Comparison of ENCODE assay signal across 9 mouse cellular contexts in the genomic region with DNA sequence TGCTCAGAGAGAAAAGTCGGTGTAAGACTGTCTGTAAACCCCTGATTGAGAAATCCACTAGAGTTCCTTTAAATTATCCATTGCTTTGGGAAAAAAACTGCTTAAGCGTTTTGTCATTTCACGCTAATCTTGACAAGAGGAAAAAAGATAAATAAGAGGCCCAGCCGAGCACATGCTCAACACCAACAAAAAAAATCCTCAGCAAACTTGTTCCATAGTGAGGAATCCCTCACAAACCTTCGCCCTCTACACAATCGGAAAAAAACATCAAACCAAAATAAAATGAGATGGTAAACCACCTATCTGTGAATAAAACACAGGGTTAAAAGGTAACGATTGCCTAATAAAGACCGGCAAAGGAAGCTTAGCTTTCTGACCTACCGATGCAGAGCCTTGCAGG. TPM values are rescaled to one million over a fixed set of nuclear protein-coding genes. Genes with fewer than 3 reads are reported as not detected.
DNase-seq lines count a peak whose midpoint lies in the region; ATAC-seq and TF ChIP-seq lines count a peak whose summit lies in the region.
"Had no signal": no experiment of that assay in that cellular context is flagged by ENCODE, and none has a peak within 500 bp of the region (broad histone marks: within the 10 kb centered on the region; RNA-seq: fewer than 3 reads in every experiment).

No protein-coding gene starts in this region.

- peak overlapping the region; percentile 80 for H3K9ac ChIP-seq in limb, embryonic 15.5 days

- H3K4me3 ChIP-seq in testis, adult 2 months (ENCODE audit: control insufficient read depth, low read depth, low read length) = peak overlapping the region; percentile 86; the same call in 1 of the 2 replicates
- H3K4me3 ChIP-seq in limb, embryonic 15.5 days = peak overlapping the region; percentile 80

- no peak for ATAC-seq in limb, embryonic 15.5 days (ENCODE audit: insufficient number of reproducible peaks, low FRiP score, low TSS enrichment, low read depth)
- no peak for ATAC-seq in megakaryocyte progenitor cell, adult 5-6 weeks (replicated peaks; ENCODE audit: poor library complexity)

- no peaks in the 10 kb centered on the region for H3K27me3 ChIP-seq in testis, adult 2 months (ENCODE audit: control insufficient read depth, insufficient read depth, low read length)
- no peaks in the 10 kb centered on the region for H3K27me3 ChIP-seq in limb, embryonic 15.5 days

- DNase-seq in embryo, embryonic 10.5 days (ENCODE audit: low spot score) = peak; percentile 34
- DNase-seq in embryo, embryonic 11 days = no peak
- DNase-seq in testis, postnatal 10 days (ENCODE audit: low spot score) = no peak
- no peak for DNase-seq in spleen, adult 12 weeks (ENCODE audit: low spot score)
- no peak for DNase-seq in T-cell, adult 2 months (ENCODE audit: low spot score)

- 12% methylated on average over 9 of the region's 9 CpGs for WGBS in limb, embryonic 15.5 days

- TF ChIP-seq POLR2A in testis, adult 2 months (IDR thresholded peaks at IDR 0.05; ENCODE audit: control insufficient read depth, low read depth, low read length) = no peak

- H3K27ac ChIP-seq in testis, adult 2 months (ENCODE audit: control insufficient read depth, insufficient read depth, low read depth, low read length) = no peak overlapping the region
- H3K27ac ChIP-seq in limb, embryonic 15.5 days = no peak overlapping the region

- H3K36me3 ChIP-seq in testis, adult 2 months (ENCODE audit: control insufficient read depth, insufficient read depth, low read length) = peaks cover 1% of the 10 kb centered on the region; the same call in 1 of the 2 replicates
- peaks cover 25% of the 10 kb centered on the region for H3K36me3 ChIP-seq in limb, embryonic 15.5 days

- H3K4me2 ChIP-seq in limb, embryonic 15.5 days = peak overlapping the region; percentile 61

- TF ChIP-seq CTCF in testis, adult 2 months (IDR thresholded peaks at IDR 0.05; ENCODE audit: control insufficient read depth, insufficient read depth, insufficient replicate concordance, low read depth, low read length) = no peak

- H3K9me3 ChIP-seq in limb, embryonic 15.5 days = no peaks in the 10 kb centered on the region

- peaks cover 4% of the 10 kb centered on the region for H3K4me1 ChIP-seq in testis, adult 2 months (ENCODE audit: control insufficient read depth, insufficient read depth, low read length)
- H3K4me1 ChIP-seq in limb, embryonic 15.5 days = peaks cover 9% of the 10 kb centered on the region

RNA-seq across cellular contexts. Expression of a gene that starts 1.1 kb away (rescaled TPM):
- 42.4 and 43.9 TPM in 2 replicates for polyA plus RNA-seq in testis, adult 2 months (2012; rRNA removed)
- polyA plus RNA-seq in limb, embryonic 15.5 days (2015; fragmentation: Nextera tagmentation; extraction: Ambion mirVana) = 51.2 and 52.1 TPM in 2 replicates
- total RNA-seq in megakaryocyte progenitor cell, adult 5-6 weeks (2015) = 88.9 and 102 TPM in 2 replicates
- total RNA-seq in megakaryocyte progenitor cell, adult 5-6 weeks (2017) = 93.7 and 151 TPM in 2 replicates

RNA-seq across cellular contexts. Expression of a gene that starts 16.4 kb away (rescaled TPM):
- polyA plus RNA-seq in testis, adult 2 months (2012; rRNA removed) = 2.3 and 2.8 TPM in 2 replicates
- 0.67 and 1.4 TPM in 2 replicates for polyA plus RNA-seq in limb, embryonic 15.5 days (2015; fragmentation: Nextera tagmentation; extraction: Ambion mirVana)
- not detected in 2 replicates for total RNA-seq in megakaryocyte progenitor cell, adult 5-6 weeks (2015)
- not detected in 2 replicates for total RNA-seq in megakaryocyte progenitor cell, adult 5-6 weeks (2017)
- total RNA-seq: megakaryocyte-erythroid progenitor cell, adult 5-6 weeks had no signal

RNA-seq across cellular contexts. Expression of a gene that starts 38.4 kb away (rescaled TPM):
- 6.0 and 7.0 TPM in 2 replicates for polyA plus RNA-seq in testis, adult 2 months (2012; rRNA removed)
- 31.1 and 32.5 TPM in 2 replicates for polyA plus RNA-seq in limb, embryonic 15.5 days (2015; fragmentation: Nextera tagmentation; extraction: Ambion mirVana)
- 36.9 and 39.3 TPM in 2 replicates for total RNA-seq in megakaryocyte progenitor cell, adult 5-6 weeks (2015)
- total RNA-seq in megakaryocyte progenitor cell, adult 5-6 weeks (2017) = 71.9 and 78.3 TPM in 2 replicates
